Mouse (Mus musculus) embryonic facial prominence, embryonic 15.5 days (tissue): ENCODE results near the gene Rad9b. TPM values are rescaled to one million over a fixed set of nuclear protein-coding genes. Genes with fewer than 3 reads are reported as not detected.
A peak's percentile ranks its signal among the peaks of the same experiment; 100 is the strongest.

Experiments used
- ATAC-seq: fragments of 200-750 bp; cut with Nextera tagmentation; 2 replicates; pipeline ENCODE4 v1.8.0; 2017; ENCODE audit warnings: low read depth, moderate TSS enrichment; ENCODE audit not compliant: insufficient number of reproducible peaks, low FRiP score, low TSS enrichment
- H3K27ac ChIP-seq: fragments of 300-500 bp; sonication (generic); replicated peaks from 2 replicates; pipeline ENCODE4 v1.5.1; 2015; ENCODE audit warnings: mild to moderate bottlenecking, inconsistent platforms
- H3K27me3 ChIP-seq: fragments of 300-500 bp; sonication (generic); 2 replicates; pipeline ENCODE4 v1.6.1; 2015; ENCODE audit warnings: inconsistent platforms
- H3K36me3 ChIP-seq: fragments of 300-500 bp; sonication (generic); 2 replicates; pipeline ENCODE4 v1.6.1; 2015; ENCODE audit warnings: mild to moderate bottlenecking, inconsistent platforms
- H3K4me1 ChIP-seq: fragments of 300-500 bp; sonication (generic); 2 replicates; pipeline ENCODE4 v1.6.1; 2015; ENCODE audit warnings: inconsistent platforms
- H3K4me2 ChIP-seq: fragments of 300-500 bp; sonication (generic); replicated peaks from 2 replicates; pipeline ENCODE4 v1.6.1; 2015; ENCODE audit warnings: mild to moderate bottlenecking, inconsistent platforms
- H3K4me3 ChIP-seq: fragments of 300-500 bp; sonication (generic); replicated peaks from 2 replicates; pipeline ENCODE4 v1.5.1; 2015; ENCODE audit warnings: mild to moderate bottlenecking, inconsistent platforms
- H3K9ac ChIP-seq: fragments of 300-500 bp; sonication (generic); 2 replicates; pipeline ENCODE4 v1.6.1; 2015; ENCODE audit warnings: inconsistent platforms
- H3K9me3 ChIP-seq: fragments of 300-500 bp; sonication (generic); replicated peaks from 2 replicates; pipeline ENCODE4 v1.6.1; 2016; ENCODE audit warnings: inconsistent platforms
- WGBS: fragments of 180-500 bp; shearing (Covaris S2); methylation state at CpG from one replicate; pipeline ENCODE4 v1.1.7; 2015; 5-methylcytosine and 5-hydroxymethylcytosine counted together
- polyA plus RNA-seq: library from polyadenylated mRNA; unstranded; fragments of >200 nt; fragmentation: Nextera tagmentation; extraction: Ambion mirVana; gene quantifications from 2 replicates; pipeline ENCODE4 v1.2.1, GENCODE M21; 2015

The Rad9b gene
- polyA plus RNA-seq, 1 experiment from 2014 or later: 11.4 TPM

DNA sequence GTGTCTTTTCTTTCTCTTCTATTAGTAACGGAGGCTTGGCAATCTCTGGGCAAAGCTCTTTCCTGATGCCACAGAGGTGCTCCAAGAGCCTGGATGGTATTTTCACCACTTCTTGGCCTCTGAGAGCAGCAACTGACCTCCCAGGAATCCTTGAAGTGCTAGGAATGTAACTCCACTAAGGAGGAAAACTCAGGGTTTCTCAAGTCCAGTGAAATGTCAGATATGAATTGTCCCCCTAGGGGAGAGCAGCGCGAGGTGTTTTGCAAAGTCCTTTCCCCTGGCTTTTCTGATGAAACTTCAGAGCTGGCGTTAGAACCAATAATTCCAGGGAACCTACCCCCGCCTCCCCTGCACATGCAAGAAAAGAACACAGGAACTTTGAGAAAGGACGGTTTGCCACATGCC, 73.6 kb downstream of the Rad9b start:
- peak overlapping the region; percentile 58; the same call in 1 of the 2 replicates for H3K27ac ChIP-seq
- 0 out of 2 replicates have a peak overlapping the region, but pooled peaks have one; percentile 8 for H3K4me3 ChIP-seq
- H3K4me2 ChIP-seq: peak overlapping the region; percentile 40

GRCm38 (mm10) chr5:122279799-122280421, 74.1 kb downstream of the Rad9b start:
- Histone ChIP-seq H3K27me3 (no peaks in the 10 kb centered on the region), H3K9ac (no peak overlapping the region), H3K4me3 (no peak overlapping the region), H3K4me1 (peaks cover 18% of the 10 kb centered on the region), H3K27ac (no peak overlapping the region), H3K36me3 (no peaks in the 10 kb centered on the region), H3K9me3 (no peaks in the 10 kb centered on the region), H3K4me2 (no peak overlapping the region)
- WGBS: 68% methylated on average over 12 of the region's 12 CpGs
- ATAC-seq: no peak

More for the DNA sequence above, 73.6 kb downstream of the Rad9b start:
- H3K4me1 ChIP-seq: peaks cover 22% of the 10 kb centered on the region
- 25% methylated on average over 6 of the region's 6 CpGs for WGBS
- ATAC-seq: no peak
- no peaks in the 10 kb centered on the region for H3K36me3 ChIP-seq
- no peak overlapping the region for H3K9ac ChIP-seq
- H3K9me3 ChIP-seq: no peaks in the 10 kb centered on the region
- H3K27me3 ChIP-seq: no peaks in the 10 kb centered on the region

DNA sequence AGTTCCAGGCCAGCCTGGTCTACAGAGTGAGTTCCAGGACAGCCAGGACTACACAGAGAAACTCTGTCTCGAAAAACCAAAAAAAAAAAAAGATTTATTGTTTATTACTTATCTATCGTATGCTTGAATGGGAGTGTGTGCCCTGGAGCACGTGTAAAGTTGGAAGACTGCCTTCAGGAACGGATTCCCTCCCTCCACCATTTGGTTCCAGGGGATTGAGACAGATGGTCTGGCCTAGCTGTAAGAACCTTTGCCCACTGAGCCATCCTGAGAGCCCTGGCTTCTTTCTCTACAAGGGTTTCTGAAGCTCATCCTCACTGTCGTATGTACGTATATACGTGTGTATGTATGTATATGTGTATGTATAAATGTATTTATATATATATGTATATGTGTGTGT, 75.1 kb downstream of the Rad9b start:
- no peak overlapping the region for H3K9ac ChIP-seq
- H3K4me3 ChIP-seq: no peak overlapping the region
- no peaks in the 10 kb centered on the region for H3K36me3 ChIP-seq
- H3K4me2 ChIP-seq: no peak overlapping the region
- 81% methylated on average over 7 of the region's 7 CpGs for WGBS
- H3K9me3 ChIP-seq: no peaks in the 10 kb centered on the region
- H3K27ac ChIP-seq: no peak overlapping the region
- H3K4me1 ChIP-seq: peaks cover 18% of the 10 kb centered on the region
- H3K27me3 ChIP-seq: no peaks in the 10 kb centered on the region
- no peak for ATAC-seq

DNA sequence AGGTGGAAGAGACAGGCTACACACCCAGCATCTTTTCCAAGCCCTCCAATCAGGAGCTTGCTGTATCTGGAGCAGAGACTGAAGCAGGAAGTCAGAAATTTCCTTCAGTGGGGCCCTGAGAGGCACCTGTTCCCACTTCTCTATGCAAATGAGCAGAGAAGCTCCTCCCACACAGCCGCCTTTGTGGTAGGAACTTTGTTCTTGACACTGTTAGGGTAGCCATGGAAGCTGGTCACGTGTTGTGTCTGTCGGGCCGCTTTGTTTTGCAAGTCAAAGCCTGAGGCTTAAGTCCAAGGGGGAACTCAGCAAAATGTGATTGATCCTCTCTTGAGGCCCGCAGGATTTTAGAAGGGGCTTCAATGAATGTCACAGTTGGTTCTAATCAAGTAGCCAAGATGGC, 79.2 kb downstream of the Rad9b start:
- H3K4me1 ChIP-seq: peaks cover 3% of the 10 kb centered on the region; the same call in 1 of the 2 replicates
- H3K4me3 ChIP-seq: no peak overlapping the region
- H3K27me3 ChIP-seq: no peaks in the 10 kb centered on the region
- H3K9ac ChIP-seq: no peak overlapping the region
- ATAC-seq: no peak
- no peak overlapping the region for H3K4me2 ChIP-seq
- 19% methylated on average over 5 of the region's 5 CpGs for WGBS
- H3K9me3 ChIP-seq: no peaks in the 10 kb centered on the region
- no peak overlapping the region for H3K27ac ChIP-seq
- no peaks in the 10 kb centered on the region for H3K36me3 ChIP-seq

Other genes starting within 250 kb of the Rad9b start
- 0.24 TPM in 1 of 2 replicates, not detected in the other for gene Ccdc63, start 213.4 kb downstream of the Rad9b start, polyA plus RNA-seq
- gene Ppp1cc, start 196.0 kb downstream of the Rad9b start, polyA plus RNA-seq: 235 and 238 TPM in 2 replicates
- gene Hvcn1, start 147.4 kb downstream of the Rad9b start, polyA plus RNA-seq: 9.8 and 10.3 TPM in 2 replicates
- gene Tctn1, start 89.8 kb downstream of the Rad9b start, polyA plus RNA-seq: 6.9 and 7.5 TPM in 2 replicates
- gene Pptc7, start 69.9 kb downstream of the Rad9b start, polyA plus RNA-seq: 8.0 and 9.5 TPM in 2 replicates
- 178 and 184 TPM in 2 replicates for gene Vps29, start 136 bp upstream of the Rad9b start, polyA plus RNA-seq
- gene Gpn3, start 17.6 kb upstream of the Rad9b start, polyA plus RNA-seq: 61.3 and 64.5 TPM in 2 replicates
- 79.9 and 92.3 TPM in 2 replicates for gene Fam216a, start 18.1 kb upstream of the Rad9b start, polyA plus RNA-seq
- gene Arpc3, start 37.6 kb upstream of the Rad9b start, polyA plus RNA-seq: 129 and 139 TPM in 2 replicates
- gene Anapc7, start 67.5 kb upstream of the Rad9b start, polyA plus RNA-seq: 42.4 and 42.6 TPM in 2 replicates
- 34.8 and 38.1 TPM in 2 replicates for gene Atp2a2, start 148.0 kb upstream of the Rad9b start, polyA plus RNA-seq